Mouse (Mus musculus) spleen, postnatal 14 days (tissue): ENCODE data around the gene Aldh4a1.

Source experiments
- DNase-seq, 2 experiments: peaks; one replicate each; pipeline ENCODE4 v3.0.0; 2021 to 2022; ENCODE audit warnings: low spot score in 2 of 2

The Aldh4a1 gene

DNA sequence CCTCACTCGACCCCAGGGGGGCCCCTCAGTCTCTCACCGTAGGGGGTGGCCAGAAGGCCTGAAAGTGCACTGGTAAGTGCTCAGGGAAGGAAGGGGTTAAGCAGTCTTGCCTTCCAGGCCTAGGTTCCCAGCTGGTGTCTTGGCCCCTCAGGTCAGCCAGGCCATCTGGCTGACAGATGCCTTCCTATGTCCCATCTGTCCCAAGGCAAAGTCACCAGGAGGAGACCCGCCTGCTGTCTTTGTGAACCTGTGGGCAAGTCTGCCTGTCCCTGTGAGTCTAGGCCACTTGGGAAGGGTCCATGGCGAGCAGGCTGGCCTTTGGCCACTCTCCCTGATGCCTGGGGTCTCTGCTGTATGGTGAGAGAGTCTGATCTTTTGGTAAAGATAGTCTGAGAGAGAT lies 32.2 kb upstream of the Aldh4a1 start:
- DNase-seq = no peak

DNA sequence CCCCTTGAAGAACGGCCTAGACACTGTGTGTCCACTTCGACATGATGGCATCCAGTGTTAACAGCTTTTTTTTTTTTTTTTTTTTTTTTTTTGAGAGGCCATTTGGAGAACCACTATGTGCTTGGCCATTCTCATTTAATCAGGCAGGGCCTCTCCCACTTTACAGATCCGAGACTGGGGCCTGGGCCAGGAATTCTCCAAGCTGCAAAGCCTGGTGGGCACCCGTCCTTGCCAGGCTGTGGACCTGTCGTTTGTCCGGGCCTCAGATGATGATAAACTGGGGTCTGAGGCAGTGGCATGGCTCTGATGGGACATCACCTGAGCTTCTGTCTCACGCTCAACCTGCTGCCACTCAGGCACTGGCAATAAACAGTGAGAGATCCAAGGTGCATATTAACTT lies 29.8 kb upstream of the Aldh4a1 start:
- no peak for DNase-seq

DNA sequence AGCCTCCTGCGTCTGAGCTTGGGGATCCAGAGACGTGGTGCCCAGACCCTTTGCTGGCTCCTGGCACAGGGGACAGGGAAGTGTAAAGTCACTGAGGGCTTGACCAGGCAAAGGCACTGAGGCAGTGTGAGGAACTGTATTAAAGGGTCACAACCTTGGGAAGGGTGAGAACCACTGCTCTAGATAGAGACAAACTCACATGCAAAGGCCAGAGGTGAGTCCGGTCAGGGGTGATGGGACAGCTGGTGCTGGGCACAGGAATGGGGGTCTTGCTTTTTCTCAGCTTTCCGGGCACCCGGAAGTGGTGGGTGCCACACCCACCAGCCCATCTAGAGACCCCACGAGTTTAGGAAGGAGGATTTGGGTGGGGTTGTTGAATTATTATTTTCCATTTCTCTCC lies 29.3 kb upstream of the Aldh4a1 start:
- DNase-seq = no peak

DNA sequence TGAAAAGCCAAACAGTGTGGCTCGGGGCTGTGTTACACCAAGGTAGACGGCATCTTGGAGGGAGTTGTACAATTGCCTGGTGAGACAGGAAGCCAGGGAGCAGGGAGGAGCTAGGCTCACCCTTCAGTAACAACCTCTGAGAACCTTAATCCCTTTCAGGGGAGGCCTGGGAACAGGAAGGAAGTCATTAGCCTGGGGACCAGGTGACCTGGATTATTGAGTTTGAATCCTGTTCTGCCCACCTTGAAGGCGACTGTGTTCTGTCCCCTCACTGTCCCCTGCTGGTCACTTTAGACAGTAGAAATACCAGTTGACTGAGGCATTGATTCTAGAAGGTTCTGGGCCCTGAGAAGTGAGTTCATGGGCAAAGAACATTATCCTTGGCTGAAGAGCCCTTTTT lies 28.6 kb upstream of the Aldh4a1 start:
- no peak for DNase-seq

DNA sequence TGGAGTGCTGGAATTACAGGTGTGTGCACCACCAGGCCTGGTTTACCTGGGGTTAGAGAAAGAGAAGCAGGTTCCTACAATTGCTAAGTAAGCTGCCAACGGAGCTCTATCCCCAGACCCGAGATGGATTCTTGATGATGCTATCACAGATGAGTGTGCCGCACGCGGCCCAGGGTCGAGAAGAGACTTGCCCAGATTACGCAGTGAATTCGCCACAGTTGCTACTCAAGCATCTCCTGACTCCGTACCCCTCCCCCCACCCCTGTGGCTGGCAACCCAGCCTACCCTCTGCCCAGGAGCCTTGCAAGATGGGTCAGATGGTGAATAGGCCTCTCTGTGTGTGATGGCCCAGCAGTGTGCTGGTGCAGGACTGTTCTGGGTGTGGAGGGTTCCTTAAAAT lies 26.0 kb upstream of the Aldh4a1 start:
- no peak for DNase-seq

DNA sequence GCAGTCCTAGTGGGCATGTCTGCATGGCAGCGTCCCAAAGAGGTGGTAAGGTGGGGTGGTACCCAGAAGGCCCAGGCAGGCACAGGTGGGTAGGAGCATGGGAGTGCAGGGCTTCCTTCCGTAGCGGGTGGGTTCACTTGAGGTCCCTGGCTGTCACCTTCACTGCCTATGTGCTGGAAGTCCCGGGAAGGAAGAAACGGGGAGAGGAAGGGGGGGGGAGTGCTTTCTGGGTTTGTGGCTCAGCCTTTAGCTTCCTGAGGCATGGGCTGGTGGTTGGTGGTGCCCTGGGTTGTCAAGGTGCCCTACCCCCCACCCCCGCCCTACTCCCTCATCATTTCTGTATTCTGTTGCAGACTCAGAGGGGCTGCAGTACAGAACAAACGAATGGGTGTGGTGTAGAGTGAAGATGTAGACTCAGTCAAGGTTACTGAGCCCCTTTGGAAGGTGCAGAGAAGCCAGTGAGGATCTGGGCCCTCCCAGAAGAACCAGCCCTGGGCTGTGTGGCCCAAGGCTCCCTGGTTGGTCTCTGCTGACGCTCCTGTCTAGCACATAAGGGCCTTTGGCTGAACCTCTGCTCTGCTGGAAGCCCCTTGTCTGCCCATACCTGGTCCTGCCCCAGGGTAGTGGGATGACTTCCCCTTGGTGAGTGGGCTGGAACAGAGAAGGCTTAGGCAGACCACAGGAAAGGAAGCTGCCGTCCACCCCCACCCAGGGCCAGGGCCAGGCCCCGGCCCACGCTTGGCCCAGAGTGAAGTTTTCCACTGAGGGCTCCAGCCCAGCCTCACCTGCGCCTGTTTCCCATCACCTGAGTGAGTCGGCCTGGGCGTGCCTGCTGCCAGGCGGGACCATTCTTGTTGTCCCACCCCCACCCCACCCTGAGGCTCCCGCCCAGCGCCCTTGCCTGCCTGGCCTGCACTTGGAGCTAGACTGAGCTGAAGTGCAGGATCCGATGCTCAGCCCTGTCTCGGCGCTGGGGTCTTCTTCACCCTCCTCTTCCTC lies 25.1 kb upstream of the Aldh4a1 start:
- no peak for DNase-seq

DNA sequence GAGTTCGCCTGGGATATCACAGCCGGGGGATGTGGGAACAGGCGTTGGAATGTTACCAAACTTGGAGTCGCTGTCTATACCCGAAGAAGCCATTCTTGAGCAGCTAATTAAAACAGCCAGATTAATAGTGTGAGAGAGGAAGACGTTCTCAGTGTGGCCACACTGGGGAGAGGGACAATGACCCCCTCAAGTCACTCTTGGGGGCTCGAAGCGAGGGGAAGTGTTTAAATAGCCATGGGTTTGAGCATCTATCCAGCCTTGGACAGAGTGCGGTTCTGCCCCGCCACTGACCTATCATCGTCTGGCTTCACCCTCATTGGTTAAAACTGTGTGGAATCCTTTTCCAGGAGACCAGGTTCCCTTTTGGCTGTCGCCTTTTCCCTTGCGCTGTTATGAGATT lies 24.3 kb upstream of the Aldh4a1 start:
- DNase-seq = no peak

DNA sequence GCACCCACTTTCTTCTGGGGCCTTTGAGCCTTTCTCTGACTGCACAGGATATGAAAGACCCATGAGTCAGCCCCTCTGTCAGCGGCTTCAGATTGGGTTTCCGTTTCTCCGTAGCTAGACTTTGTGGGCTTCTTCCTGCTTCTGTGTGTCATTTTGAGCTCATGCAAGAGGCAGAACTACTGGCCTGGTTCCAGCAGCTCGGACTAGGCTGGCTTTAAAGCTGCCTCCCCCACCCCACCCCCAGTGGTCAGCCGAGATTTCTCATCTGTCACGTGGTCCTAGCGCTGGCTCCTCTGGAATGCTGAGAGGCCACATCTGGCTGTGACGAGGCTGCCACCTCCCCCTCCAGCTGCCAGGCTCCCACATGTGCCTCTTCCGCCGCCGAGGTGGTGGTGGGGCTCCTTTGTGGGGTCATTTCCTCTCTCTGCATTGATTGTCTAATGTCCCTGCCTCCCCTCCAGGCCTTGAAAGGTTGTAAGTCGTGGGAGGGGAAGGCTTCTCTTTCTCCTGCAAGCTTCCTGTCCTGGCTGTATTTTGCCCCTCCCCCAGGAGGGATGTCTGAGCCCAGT lies 23.6 kb upstream of the Aldh4a1 start:
- DNase-seq = no peak

DNA sequence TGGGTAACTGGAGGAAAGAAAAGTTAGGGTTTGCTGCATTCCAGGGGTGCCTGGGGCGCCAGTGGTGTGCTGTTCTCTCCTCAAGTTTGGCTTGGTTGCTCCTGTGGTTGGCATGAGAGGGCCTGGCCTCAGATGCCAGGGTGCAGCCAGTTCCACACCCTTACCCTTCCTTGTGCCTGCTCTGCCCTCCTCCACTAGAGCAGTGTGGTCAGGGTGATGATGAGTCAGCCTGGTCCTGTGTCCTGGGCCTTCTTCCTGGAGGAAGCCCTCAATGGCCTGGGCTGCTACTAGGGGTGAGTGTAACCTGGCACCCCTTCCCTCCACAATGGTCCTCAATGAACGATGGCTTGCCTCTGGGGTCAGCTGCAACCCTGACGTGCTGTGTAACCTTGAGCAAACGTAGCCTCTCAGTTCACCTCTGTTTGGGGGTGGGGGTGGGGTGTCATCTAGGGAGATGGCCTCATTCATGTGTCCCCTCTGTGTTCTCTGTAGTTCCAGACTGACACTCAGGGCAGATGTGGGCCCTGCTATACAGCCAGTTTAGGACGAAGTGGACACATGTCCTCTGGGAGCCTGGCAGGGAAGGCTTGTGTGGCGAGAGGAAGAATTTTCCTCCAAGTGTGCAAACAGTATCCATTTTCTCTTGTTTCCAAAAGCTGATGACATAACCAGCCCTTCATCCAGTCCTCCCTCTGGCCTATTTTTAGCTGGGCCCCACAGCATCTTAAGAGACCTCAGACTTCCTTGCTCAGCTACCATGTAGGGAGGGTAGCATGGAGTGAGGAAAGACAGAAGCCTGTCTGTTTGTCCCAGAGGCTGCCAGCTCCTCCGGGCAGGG lies 20.9 kb upstream of the Aldh4a1 start:
- no peak for DNase-seq

DNA sequence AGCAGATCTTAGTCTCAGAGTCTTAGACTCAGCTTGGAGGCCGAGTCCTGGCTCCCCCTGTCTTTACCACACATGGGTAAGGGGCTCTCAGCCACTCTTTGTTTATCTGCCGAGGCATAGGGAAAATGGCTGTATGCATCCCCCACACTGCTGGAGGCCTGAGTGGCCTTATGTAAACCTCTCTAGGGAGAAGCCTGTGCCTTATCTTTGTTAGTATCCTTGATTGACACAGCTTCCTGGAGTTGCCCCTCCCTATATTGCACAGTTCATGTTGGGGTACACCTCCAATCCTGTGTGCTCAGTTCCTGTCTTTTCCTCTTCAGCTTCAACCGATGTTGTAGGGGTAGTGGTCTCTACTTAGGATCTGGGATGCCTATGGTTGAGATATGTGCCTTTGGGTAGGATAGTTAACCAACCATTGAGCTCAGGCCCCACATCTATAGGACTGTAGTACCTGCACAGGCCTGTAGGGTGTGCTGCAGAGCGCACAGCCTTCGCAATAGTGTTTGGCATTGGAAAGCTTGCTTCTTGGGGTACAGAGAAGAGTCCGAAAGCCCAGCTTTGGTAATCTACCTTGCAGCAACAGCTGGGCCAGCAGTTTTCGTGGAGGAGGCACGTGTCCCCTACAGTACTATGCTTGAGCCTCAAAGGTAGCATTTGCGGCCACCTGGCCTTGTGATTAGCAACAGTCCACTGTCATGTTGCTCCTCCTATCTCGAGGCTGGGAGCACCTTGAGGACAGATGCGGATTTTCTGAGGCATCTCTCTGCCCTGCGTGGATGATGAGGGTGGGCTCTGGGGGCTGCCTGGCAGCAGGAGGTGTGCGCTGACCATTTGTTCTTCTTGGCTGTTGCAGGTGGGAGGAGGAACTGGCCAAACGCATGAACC lies 20.1 kb upstream of the Aldh4a1 start, which contains the start of gene Gm21969:
Gm21969 (plus strand) TSS at position 830 of the 888 bp plus-strand sequence.
- DNase-seq = peak in 1 of 2 experiments; percentile 61

DNA sequence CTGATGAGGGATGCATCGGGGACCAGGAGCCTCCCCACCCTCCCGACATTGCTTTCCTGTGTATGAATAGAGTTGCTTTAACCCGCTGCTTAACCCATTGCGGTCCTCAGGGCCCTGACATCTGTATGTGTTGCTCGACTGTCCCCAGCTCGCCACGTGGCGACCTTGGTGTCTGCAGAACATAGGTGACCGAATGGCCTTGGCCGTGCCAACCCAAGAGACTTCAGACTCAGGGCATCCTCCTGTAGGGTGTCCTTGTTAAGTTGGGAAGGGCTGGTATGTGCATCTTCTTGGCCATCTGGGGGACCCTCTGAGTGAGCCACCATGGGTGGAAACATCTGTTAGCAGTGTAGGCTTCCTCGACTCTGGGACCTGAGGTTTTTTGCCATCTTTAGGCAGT lies 17.4 kb upstream of the Aldh4a1 start:
- DNase-seq = no peak

DNA sequence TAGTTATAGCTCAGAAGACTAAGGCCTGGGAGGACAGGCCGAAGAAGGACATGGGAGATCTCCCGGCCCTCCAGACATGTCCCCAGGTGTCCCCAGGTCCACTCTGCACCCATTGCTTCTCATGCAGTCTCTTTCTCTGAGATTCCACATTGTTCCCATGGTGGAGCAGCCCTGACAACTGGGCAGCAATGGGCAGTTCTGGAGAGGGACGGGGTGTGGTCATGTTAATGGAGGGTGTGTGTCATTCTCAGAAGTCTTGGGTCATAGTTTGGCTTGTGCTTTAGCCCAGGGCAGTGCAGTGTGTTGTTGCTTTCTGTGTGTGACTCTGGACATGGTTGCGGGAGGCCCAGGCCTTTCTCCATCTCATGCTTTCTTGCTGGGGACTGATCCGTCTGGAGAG lies 15.9 kb upstream of the Aldh4a1 start:
- DNase-seq = no peak

DNA sequence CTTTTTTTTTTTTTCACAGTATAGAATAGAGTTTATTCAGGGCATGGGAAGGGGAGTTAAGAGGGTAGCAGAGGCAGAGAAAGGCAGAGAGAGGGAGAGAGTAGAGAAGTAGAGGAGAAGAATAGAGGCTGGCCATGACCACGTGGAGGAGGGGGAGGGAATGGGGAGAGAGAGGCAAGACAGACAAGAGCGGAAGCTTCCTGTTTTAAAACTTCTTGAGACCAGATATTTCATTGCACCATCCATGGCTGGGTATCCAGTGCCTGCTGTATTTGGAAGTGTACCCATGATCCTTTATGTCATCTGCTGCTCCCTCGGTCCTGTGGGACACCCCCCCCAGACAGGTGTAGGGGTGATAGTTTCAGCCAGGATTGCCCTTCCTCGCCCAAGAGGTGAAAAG lies 13.7 kb upstream of the Aldh4a1 start:
- no peak for DNase-seq

DNA sequence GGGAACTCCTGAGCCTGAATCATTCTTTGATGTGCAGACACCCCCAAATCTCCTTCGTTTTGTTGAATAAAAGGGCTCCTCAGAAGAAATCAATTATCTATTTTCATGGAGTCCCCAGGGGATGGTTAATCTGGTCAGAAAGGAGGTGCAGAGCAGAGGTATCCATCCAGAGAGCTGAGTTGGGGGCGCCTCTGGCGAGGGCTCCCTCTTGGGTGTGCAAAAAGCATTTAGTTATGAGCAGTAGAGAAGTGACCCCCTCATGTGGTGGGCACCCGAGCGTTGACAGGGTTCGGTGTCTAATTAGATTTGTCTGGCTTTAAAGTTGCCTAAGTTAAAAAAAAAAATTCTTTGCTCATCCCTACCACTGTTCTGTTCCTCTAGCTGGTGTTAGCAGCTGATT lies 11.7 kb upstream of the Aldh4a1 start:
- no peak for DNase-seq

DNA sequence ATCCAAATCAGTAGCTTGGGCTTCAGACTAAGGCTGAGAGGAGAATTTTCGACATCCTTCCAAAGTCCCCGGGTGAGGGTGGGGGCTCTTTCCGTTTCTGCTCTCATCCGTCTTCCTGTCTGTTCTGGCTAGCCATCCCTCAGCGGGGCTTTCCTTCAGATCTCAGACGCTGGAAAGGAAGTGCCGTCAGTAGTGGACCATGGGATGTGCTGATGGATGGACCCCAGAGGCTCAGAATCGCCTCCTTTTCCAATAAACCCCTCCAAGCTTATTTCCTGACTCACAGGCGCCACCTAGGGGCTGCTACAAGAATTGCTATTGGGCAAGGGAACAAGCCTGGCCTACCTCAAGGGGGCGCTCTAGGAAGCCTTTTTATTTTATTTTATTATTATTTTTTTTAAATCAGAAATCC lies 11.1 kb upstream of the Aldh4a1 start:
- DNase-seq = peak; percentile 41 to 68

DNA sequence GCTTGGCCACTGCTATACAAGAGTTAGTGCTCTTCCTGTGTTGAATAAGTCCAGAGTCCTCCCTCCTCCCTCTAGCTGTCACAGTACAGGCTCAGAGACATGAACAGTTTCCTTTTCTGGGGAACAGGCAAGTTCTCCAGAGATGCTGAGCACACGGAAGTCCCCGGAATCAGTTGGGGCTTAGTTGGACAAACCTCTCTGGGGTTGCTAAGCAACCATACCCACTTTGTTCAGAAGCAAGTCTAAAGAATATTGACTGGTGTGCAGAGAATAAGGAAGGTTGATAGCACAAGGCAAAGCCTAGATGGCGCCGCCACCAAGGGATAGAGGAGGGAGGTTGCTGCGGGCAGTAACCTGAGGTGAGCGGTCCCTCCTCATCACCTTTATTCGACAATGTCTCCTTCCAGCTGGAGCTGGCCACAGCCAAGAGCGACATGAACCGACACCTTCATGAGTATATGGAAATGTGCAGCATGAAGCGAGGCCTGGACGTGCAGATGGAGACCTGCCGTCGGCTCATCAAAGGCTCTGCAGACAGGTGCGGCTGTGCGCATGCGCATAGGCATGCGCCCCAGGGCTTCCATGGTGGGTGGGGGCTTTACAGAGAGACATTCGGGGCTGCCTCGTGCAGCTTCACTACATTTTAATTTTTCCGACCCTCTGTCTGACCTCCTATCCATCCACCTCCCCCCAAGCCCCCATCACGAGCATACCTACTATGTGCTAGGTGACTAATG lies 8.0 kb upstream of the Aldh4a1 start:
- DNase-seq = no peak

DNA sequence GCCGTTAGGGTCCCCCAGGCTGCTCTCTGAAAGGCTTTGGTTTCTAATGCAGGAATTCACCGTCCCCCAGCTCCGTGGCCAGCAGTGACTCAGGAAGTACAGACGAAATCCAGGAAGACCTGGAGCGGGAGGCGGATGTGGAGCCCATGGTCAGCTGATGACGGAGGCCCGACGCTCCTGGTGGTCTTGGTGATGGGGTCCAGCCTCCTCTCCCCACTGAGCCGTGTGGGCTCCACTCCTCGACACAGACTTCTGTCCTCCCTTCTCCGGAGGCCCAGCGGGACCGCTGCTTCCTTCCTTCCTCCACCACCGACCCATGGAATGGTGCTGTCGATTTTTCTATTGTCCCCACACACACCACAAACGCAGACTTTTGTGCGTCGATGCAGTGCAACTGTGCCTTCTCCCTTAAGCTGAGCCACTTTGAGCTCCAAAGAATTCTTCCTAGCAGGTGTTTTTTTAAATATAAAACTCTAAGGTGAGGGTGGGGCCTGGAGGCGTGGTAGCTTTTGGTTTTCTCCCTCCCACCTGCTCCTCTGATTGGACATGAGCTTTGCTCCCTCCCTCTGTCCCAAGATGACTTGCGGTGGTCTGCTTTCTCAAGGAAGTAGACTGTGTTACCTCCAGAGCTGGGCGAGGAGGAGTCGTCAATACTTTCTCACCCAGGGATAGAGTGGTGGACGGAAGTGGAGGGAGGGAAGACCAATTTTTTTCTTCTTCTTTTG lies 6.2 kb upstream of the Aldh4a1 start:
- peak; percentile 38 to 52 for DNase-seq

DNA sequence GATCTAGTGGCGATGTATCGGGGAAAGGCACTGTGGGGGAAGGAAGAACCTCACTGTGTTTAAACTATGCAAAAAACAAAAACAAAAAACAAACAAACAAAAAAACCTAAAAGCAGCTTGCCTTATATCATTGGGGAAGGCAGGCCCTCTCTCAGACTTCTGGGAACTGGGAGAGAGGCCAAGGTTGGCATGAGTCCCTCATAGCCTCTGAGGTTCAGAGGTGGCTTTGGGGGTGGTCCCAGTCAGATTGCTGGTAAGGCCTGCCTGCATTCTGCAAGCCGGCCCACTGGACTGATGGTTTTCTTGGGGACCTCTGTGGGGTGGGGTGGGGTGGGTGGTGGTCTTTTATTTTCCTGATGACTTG lies 5.7 kb upstream of the Aldh4a1 start:
- no peak for DNase-seq

DNA sequence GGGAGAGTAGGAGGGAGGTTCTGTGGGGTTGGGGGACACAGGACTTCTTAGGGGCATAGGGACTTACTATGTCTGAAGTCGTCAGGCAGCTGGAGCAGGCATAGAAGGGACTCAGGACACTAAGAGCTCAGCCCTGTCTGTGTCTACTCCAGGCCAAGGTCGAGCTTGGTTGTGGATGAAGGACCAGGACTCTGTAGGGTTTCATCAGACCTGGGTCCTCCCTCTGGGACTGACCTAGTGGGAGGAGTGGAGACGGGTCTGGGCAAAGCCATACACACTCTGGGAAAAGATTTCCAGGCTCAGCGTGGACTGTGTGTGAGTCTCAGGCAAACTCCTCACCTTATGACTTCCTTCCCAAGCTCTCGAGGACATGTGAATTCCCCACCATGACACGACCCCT lies 2.9 kb upstream of the Aldh4a1 start:
- no peak for DNase-seq
